Mouse (Mus musculus): ENCODE data around the gene Topbp1.

DNA sequence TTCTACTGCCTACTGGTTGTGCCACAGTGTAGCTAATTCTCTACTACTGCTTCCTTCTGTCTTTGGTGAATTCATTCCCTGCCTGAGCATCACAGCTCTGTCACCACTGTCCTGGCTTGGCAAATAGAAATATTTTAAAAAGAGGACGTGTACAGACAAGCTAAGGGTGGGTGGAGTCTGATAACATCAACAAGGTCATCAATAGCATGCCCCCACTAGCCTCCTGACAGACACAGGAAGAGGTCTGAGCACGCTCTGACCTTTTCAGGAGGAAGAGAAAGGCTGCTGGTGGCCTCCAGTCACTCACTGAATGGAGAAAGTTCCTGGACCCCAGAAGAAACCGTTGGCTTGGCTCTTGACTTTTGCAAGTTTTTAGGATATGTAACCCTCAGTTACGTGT, 18.6 kb upstream of the Topbp1 start:
- TF ChIP-seq HCFC1 (IDR thresholded peaks at IDR 0.05; ENCODE audit: low read depth, low read length) (no peak), ZNF384 (IDR thresholded peaks at IDR 0.05; ENCODE audit: low read depth, low read length) (no peak), USF1 (IDR thresholded peaks at IDR 0.05; ENCODE audit: low read depth, low read length) (no peak), MEF2A (IDR thresholded peaks at IDR 0.05; ENCODE audit: borderline replicate concordance, low read depth, low read length) (no peak), POLR2A (IDR thresholded peaks at IDR 0.05; ENCODE audit: low read depth, low read length) (no peak), ZKSCAN1 (IDR thresholded peaks at IDR 0.05; ENCODE audit: borderline replicate concordance, low read depth, low read length) (no peak), POLR2AphosphoS2 (IDR thresholded peaks at IDR 0.05; ENCODE audit: low read depth, low read length) (no peak), E2F4 (IDR thresholded peaks at IDR 0.05; ENCODE audit: insufficient replicate concordance, low read depth, low read length) (no peak), ELF1 (IDR thresholded peaks at IDR 0.05; ENCODE audit: low read depth, low read length) (no peak), TBP (conservative IDR thresholded peaks at IDR 0.05; ENCODE audit: low read depth, low read length) (no peak), CTCF (conservative IDR thresholded peaks at IDR 0.05 in 1 of 2, IDR thresholded peaks at IDR 0.05 in 1 of 2; ENCODE audit: low read depth in 2 of 2, low read length in 2 of 2) (no peak), MAZ (IDR thresholded peaks at IDR 0.05; ENCODE audit: low read depth, low read length) (no peak)

All from CH12.LX (cell line).